Mouse (Mus musculus) heart, embryonic 12.5 days (tissue): ENCODE data around the gene Ccnjl. TPM values are rescaled to one million over a fixed set of nuclear protein-coding genes. Genes with fewer than 3 reads are reported as not detected.
A peak's percentile ranks its signal among the peaks of the same experiment; 100 is the strongest.

ENCODE experiments used
- ATAC-seq: fragments of 200-750 bp; cut with Nextera tagmentation; 2 replicates; pipeline ENCODE4 v1.8.0; 2017; ENCODE audit warnings: moderate TSS enrichment, moderate library complexity; ENCODE audit not compliant: insufficient number of reproducible peaks, low FRiP score
- H3K27ac ChIP-seq: fragments of 300-500 bp; sonication (generic); 2 replicates; pipeline ENCODE4 v1.5.1; 2016; ENCODE audit warnings: mild to moderate bottlenecking, moderate library complexity; ENCODE audit not compliant: poor library complexity, severe bottlenecking
- H3K27me3 ChIP-seq: fragments of 300-500 bp; sonication (generic); replicated peaks from 2 replicates; pipeline ENCODE4 v1.6.1; 2016; ENCODE audit warnings: mild to moderate bottlenecking, moderate library complexity
- H3K36me3 ChIP-seq: fragments of 300-500 bp; sonication (generic); 2 replicates; pipeline ENCODE4 v1.6.1; 2016; ENCODE audit warnings: mild to moderate bottlenecking, moderate library complexity
- H3K4me1 ChIP-seq: fragments of 300-500 bp; sonication (generic); replicated peaks from 2 replicates; pipeline ENCODE4 v1.6.1; 2016; ENCODE audit warnings: mild to moderate bottlenecking
- H3K4me2 ChIP-seq: fragments of 300-500 bp; sonication (generic); 2 replicates; pipeline ENCODE4 v1.6.1; 2016; ENCODE audit warnings: mild to moderate bottlenecking, moderate library complexity
- H3K4me3 ChIP-seq: fragments of 300-500 bp; sonication (generic); 2 replicates; pipeline ENCODE4 v1.5.1; 2016; ENCODE audit warnings: mild to moderate bottlenecking
- H3K9ac ChIP-seq: fragments of 300-500 bp; sonication (generic); 2 replicates; pipeline ENCODE4 v1.6.1; 2016; ENCODE audit warnings: mild to moderate bottlenecking, moderate library complexity
- H3K9me3 ChIP-seq: fragments of 300-500 bp; sonication (generic); replicated peaks from 2 replicates; pipeline ENCODE4 v1.6.1; 2016; ENCODE audit warnings: mild to moderate bottlenecking, moderate library complexity
- WGBS: fragments of 180-500 bp; shearing (Covaris S2); methylation state at CpG from one replicate; pipeline ENCODE4 v1.1.7; 2016; 5-methylcytosine and 5-hydroxymethylcytosine counted together
- polyA plus RNA-seq: library from polyadenylated mRNA; unstranded; fragments of >200 nt; fragmentation: Nextera tagmentation; extraction: Ambion mirVana; gene quantifications from 2 replicates; pipeline ENCODE4 v1.2.1, GENCODE M21; 2016

Ccnjl gene
- polyA plus RNA-seq, 1 experiment from 2014 or later: 18.9 TPM

DNA sequence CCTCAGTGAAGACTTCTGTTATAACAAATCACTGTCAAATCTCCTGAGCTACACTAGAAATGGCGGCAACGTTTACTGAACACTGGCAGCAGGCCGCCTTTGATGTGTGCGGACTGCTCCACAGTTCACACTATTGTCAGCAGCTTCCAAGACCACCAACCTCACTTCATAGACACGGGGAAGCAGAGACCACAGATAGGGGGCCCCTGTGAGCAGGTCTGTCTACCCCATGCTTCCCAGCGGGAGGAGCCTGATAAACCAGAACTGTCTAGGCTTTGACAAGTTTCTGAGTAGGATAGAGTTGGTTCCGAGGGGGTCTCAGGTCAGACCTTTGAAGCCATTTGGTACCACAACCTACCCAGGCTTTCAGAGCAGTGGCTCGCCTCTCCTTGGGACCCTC, 33.5 kb upstream of the Ccnjl start:
- no peak overlapping the region for H3K4me2 ChIP-seq
- peak; percentile 18; the same call in 1 of the 2 replicates for ATAC-seq
- no peak overlapping the region for H3K9ac ChIP-seq
- 0 out of 2 replicates have a peak, but pooled peaks cover 11% of the 10 kb centered on the region for H3K4me1 ChIP-seq
- peaks cover 5% of the 10 kb centered on the region; the same call in 1 of the 2 replicates for H3K9me3 ChIP-seq
- 40% methylated on average over 8 of the region's 8 CpGs for WGBS
- H3K4me3 ChIP-seq: no peak overlapping the region
- H3K27ac ChIP-seq: no peak overlapping the region
- H3K27me3 ChIP-seq: no peaks in the 10 kb centered on the region
- H3K36me3 ChIP-seq: no peaks in the 10 kb centered on the region

DNA sequence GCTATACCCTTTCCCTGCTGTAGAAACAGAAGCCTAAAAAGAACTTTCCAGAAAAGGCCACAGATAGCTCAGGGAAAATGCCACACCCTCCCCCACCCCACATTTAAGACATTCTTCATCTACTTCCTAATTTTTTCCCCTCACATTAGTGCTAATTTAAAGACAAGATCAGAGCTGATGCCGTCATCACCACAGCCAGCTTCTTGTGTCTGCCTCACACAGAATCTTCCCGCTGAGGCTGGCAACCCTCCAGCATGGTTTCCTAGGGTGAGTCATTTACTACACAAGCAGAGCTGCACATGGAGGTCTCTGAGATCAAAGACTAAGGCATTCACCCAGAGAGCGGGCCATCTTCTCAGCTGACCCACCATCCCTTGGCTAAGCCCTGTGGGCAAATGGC, 33.1 kb upstream of the Ccnjl start:
- H3K36me3 ChIP-seq: no peaks in the 10 kb centered on the region
- no peak overlapping the region for H3K27ac ChIP-seq
- H3K4me3 ChIP-seq: no peak overlapping the region
- no peak for ATAC-seq
- H3K27me3 ChIP-seq: no peaks in the 10 kb centered on the region
- H3K9me3 ChIP-seq: peaks cover 5% of the 10 kb centered on the region; the same call in 1 of the 2 replicates
- no peak overlapping the region for H3K4me2 ChIP-seq
- 21% methylated on average over 3 of the region's 3 CpGs for WGBS
- H3K9ac ChIP-seq: no peak overlapping the region
- H3K4me1 ChIP-seq: 0 out of 2 replicates have a peak, but pooled peaks cover 11% of the 10 kb centered on the region

DNA sequence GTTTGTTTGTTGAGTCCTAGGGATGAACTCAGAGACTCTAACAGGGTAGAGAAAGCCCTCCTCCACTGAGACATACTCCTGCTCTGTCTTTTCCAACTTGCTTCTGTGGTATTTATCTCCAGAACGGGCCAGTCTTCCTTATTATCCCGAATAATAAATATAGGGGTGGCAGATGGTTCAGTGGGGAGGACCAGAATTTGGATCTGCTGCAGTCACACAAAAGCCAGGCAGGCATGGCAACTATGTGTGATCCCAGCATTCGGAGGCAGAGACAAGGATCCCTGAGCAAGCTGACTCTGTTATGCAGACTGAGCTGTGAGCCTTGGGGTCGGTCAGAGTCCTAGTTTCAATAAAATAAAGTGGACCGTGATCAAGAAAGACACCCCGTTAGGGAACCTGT, 27.3 kb upstream of the Ccnjl start:
- no peaks in the 10 kb centered on the region for H3K4me1 ChIP-seq
- H3K4me3 ChIP-seq: no peak overlapping the region
- H3K4me2 ChIP-seq: no peak overlapping the region
- WGBS: 84% methylated on average over 6 of the region's 6 CpGs
- no peak overlapping the region for H3K9ac ChIP-seq
- H3K9me3 ChIP-seq: peaks cover 5% of the 10 kb centered on the region; the same call in 1 of the 2 replicates
- no peak for ATAC-seq
- no peaks in the 10 kb centered on the region for H3K27me3 ChIP-seq
- no peaks in the 10 kb centered on the region for H3K36me3 ChIP-seq
- no peak overlapping the region for H3K27ac ChIP-seq

DNA sequence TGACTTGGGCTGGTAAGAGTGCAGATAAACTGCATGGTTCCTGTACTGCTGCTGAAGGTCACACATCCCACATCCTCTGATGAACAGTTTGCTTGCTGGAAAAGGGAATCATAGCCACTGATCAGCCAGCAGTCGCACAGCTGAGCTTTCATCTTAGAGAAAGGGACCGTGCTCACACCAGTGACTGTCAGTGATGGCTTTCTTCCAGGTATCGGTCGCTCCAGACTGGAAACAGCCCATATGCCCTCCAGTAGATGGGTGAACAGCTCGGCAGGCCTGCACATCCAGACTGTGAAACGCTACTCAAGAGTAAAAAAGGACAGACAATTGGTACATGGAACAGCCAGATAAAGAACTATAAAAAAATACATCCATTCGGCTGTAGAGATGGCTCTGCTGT, 23.4 kb upstream of the Ccnjl start:
- Histone ChIP-seq H3K4me1 (no peaks in the 10 kb centered on the region), H3K27me3 (no peaks in the 10 kb centered on the region), H3K36me3 (no peaks in the 10 kb centered on the region), H3K27ac (no peak overlapping the region), H3K9ac (no peak overlapping the region), H3K4me2 (no peak overlapping the region), H3K9me3 (no peaks in the 10 kb centered on the region), H3K4me3 (no peak overlapping the region)
- no peak for ATAC-seq
- WGBS: 81% methylated on average over 7 of the region's 7 CpGs

DNA sequence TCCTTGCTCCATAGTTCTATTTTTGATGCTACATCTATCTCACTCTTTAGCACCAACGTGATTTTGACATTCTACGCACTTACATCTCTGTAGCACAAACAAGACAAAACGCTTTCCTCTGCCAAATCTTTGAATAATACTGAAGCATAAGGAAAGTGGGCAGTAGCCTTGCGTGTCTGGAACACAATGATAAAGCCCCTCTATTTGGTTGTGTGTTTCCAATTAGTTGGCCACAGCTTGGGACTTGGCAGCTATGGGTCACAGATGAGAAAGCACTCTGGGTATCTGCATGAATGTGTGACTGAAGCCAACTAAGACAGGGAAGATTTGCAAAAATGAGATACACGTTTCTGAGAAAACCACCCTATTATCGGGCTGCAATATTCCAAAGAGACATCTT, 20.6 kb upstream of the Ccnjl start:
- no peak overlapping the region for H3K4me3 ChIP-seq
- ATAC-seq: no peak
- WGBS: 74% methylated on average over 6 of the region's 6 CpGs
- H3K9me3 ChIP-seq: no peaks in the 10 kb centered on the region
- H3K4me2 ChIP-seq: no peak overlapping the region
- H3K4me1 ChIP-seq: no peaks in the 10 kb centered on the region
- H3K9ac ChIP-seq: no peak overlapping the region
- no peak overlapping the region for H3K27ac ChIP-seq
- H3K36me3 ChIP-seq: no peaks in the 10 kb centered on the region
- no peaks in the 10 kb centered on the region for H3K27me3 ChIP-seq

DNA sequence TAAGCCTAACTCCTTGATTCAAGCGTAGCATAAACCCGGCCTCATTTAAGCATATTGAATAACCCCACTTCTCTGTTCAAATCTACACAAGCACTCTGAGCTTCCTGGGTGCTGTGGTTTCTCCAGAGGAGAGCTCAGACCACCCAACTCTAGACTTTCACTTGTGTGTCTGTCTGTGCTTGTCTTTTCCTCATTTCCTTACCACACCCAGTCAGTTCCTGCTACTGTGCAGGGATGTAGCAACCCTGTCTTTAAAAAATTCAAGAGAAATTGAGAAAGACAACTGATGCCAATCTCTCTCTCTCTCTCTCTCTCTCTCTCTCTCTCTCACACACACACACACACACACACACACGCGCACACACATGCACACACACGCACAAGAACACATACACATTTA, 18.7 kb upstream of the Ccnjl start:
- no peaks in the 10 kb centered on the region for H3K9me3 ChIP-seq
- H3K4me2 ChIP-seq: no peak overlapping the region
- ATAC-seq: no peak
- 93% methylated on average over 5 of the region's 5 CpGs for WGBS
- H3K36me3 ChIP-seq: no peaks in the 10 kb centered on the region
- no peak overlapping the region for H3K4me3 ChIP-seq
- no peak overlapping the region for H3K9ac ChIP-seq
- H3K4me1 ChIP-seq: no peaks in the 10 kb centered on the region
- H3K27ac ChIP-seq: no peak overlapping the region
- no peaks in the 10 kb centered on the region for H3K27me3 ChIP-seq

DNA sequence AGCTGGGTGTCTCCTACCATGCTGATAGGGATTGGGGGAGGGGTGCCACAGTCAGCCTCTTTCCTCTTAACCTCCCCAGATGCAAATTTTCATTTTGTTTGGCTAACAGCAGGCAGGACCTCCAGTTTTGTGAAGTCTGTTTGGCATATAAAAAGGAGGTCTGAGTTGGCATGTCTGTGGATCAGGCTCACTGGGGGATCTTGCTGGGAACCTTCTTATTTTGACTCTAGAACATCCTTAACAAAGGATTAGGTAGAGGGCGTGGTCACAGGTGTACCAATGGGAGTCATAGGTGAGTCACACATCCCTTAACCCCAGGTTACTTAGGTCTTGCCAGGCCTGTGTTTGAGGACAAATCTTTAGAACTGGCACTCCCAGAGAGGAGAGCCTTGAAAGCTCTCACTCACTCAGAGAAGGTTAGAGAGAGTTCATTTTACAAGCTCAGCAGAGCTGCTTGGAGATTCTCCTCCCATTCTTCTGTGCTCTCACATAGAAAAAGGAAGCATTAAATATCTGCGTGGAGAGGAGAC, 15.9 kb upstream of the Ccnjl start:
- H3K4me1 ChIP-seq: no peaks in the 10 kb centered on the region
- no peak overlapping the region for H3K9ac ChIP-seq
- 66% methylated on average over 2 of the region's 2 CpGs for WGBS
- H3K4me2 ChIP-seq: no peak overlapping the region
- H3K36me3 ChIP-seq: no peaks in the 10 kb centered on the region
- no peak for ATAC-seq
- H3K4me3 ChIP-seq: no peak overlapping the region
- no peaks in the 10 kb centered on the region for H3K9me3 ChIP-seq
- no peaks in the 10 kb centered on the region for H3K27me3 ChIP-seq
- H3K27ac ChIP-seq: no peak overlapping the region

DNA sequence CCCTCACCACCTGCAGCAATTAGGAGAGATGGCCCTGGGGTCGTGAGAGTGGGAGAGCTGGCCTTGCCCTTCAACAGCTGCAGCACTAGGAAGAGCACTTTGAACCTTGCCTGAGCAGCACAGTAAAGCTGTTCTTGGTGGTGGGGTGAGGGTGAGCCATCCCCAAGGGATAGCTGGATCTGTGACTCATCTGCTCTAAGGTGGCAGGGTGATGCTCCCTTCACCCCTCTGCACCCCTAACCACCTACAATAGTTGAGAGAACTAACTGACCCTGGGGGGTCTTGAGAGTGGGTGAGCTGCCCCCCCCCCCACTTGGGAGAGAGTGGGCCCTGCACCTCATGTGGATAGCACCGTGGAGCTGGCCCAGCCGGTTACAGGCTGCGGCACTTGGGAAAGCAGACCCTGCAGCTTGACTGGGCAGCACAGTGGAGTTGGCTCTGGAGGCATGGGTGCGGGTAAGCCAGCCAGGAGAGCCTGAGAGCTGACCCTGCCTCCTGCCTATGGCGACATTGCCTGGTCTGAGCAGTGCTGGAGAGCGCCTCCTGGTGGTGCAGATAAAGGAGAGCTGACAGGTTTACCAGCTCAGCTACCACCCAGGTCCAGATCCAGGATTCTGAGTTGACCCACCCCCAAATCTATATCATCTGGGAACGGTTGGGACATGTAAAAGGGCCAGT, 12.1 kb upstream of the Ccnjl start:
- no peaks in the 10 kb centered on the region for H3K4me1 ChIP-seq
- no peaks in the 10 kb centered on the region for H3K9me3 ChIP-seq
- no peaks in the 10 kb centered on the region for H3K36me3 ChIP-seq
- H3K27ac ChIP-seq: no peak overlapping the region
- no peaks in the 10 kb centered on the region for H3K27me3 ChIP-seq
- no peak overlapping the region for H3K4me3 ChIP-seq
- H3K9ac ChIP-seq: no peak overlapping the region
- WGBS: 33% methylated on average over 8 of the region's 8 CpGs
- ATAC-seq: no peak
- no peak overlapping the region for H3K4me2 ChIP-seq

DNA sequence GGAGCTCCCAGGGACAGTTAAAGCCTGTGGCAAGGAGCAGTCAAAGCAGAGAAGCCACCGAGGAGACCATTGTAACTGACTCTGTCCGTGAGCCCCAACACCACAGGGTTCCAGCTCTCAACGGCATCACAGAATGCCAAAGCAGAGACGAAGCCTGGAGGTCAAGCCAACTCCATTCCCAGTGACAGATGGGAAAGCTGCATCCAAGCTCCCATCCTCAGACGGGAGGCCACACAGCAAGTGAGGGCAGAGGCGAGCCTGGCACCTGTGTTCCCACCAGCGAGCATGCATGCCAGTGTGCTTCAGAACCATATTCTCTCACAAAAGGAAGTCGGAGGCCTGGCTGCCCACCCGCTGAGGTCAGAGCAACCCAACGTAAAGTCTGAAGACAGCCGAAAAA, 10.9 kb upstream of the Ccnjl start:
- Histone ChIP-seq H3K27ac (no peak overlapping the region), H3K27me3 (no peaks in the 10 kb centered on the region), H3K36me3 (no peaks in the 10 kb centered on the region), H3K4me1 (no peaks in the 10 kb centered on the region), H3K9me3 (no peaks in the 10 kb centered on the region), H3K4me3 (no peak overlapping the region), H3K4me2 (no peak overlapping the region), H3K9ac (no peak overlapping the region)
- WGBS: 82% methylated on average over 11 of the region's 11 CpGs
- ATAC-seq: no peak

DNA sequence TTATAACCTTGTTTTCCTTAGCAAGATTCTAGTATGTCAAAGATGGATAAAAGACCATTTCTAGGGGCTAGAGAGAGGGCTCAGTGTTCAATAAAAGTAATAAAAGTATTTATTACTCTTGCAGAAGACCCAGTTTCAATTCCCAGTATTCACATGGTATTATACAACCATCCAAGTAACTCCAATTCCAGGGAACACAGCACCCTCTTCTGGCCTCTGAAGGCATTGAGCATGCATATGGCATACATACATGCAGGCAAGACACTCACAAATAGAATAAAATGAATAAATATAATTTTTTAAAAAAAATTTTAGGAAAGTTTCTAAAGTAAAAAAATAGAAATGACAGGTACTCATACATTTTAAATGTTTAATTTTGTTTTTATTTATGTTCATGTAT, 10.5 kb upstream of the Ccnjl start:
- H3K4me3 ChIP-seq: no peak overlapping the region
- no peaks in the 10 kb centered on the region for H3K36me3 ChIP-seq
- H3K4me1 ChIP-seq: no peaks in the 10 kb centered on the region
- H3K27me3 ChIP-seq: no peaks in the 10 kb centered on the region
- H3K9ac ChIP-seq: no peak overlapping the region
- no peak for ATAC-seq
- H3K27ac ChIP-seq: no peak overlapping the region
- H3K4me2 ChIP-seq: no peak overlapping the region
- no peaks in the 10 kb centered on the region for H3K9me3 ChIP-seq

DNA sequence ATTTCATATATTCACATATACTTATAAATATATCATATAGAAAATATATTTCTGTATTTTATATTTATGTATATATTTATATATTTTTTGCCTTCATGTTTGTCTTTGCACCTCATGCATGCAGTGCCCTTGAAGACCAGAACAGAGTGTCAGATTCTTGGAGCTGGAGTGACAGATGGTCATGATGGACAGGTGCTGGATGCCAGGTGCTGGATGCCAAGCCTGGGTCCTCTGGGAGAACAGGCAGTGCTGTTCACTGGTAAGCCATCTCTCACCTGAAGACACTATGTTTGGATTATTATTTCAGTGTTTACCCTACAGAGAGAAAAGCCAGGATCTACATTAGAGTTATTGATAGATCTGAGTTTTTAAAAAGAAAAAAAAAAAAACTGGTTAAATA, 9.8 kb upstream of the Ccnjl start:
- H3K9me3 ChIP-seq: no peaks in the 10 kb centered on the region
- no peaks in the 10 kb centered on the region for H3K4me1 ChIP-seq
- no peaks in the 10 kb centered on the region for H3K27me3 ChIP-seq
- H3K27ac ChIP-seq: no peak overlapping the region
- no peak overlapping the region for H3K4me3 ChIP-seq
- H3K9ac ChIP-seq: no peak overlapping the region
- no peak overlapping the region for H3K4me2 ChIP-seq
- no peak for ATAC-seq
- H3K36me3 ChIP-seq: no peaks in the 10 kb centered on the region

DNA sequence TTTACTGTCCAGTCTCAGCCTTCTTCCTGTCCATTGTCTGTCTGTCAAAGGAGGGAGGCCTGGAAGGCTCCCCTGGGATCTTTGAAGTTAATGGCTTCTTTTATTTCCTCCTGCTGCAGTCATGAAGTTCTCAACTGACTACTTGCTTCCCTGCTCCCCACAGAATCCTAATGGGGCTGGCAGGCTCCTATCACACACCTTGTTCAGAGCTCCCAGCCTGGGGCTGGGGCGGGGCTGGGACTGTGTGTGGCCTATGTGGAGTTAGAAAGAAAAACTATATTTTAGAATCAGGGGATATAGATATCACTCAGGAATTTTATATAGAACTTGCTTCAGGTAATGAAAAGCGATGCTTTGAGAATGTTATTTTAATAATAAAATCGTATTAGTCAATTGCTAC, 8.1 kb upstream of the Ccnjl start:
- Histone ChIP-seq H3K4me3 (no peak overlapping the region), H3K4me2 (no peak overlapping the region), H3K36me3 (no peaks in the 10 kb centered on the region), H3K9ac (no peak overlapping the region), H3K4me1 (no peaks in the 10 kb centered on the region), H3K27me3 (no peaks in the 10 kb centered on the region), H3K9me3 (no peaks in the 10 kb centered on the region), H3K27ac (no peak overlapping the region)
- 72% methylated on average over 3 of the region's 3 CpGs for WGBS
- no peak for ATAC-seq
